Mouse (Mus musculus): ENCODE data around the gene Prdx1. TPM values are rescaled to one million over a fixed set of nuclear protein-coding genes. Genes with fewer than 3 reads are reported as not detected.

The Prdx1 gene
- total and polyA plus RNA-seq, 2 experiments from 2014 or later, result 207 to 546 TPM

DNA sequence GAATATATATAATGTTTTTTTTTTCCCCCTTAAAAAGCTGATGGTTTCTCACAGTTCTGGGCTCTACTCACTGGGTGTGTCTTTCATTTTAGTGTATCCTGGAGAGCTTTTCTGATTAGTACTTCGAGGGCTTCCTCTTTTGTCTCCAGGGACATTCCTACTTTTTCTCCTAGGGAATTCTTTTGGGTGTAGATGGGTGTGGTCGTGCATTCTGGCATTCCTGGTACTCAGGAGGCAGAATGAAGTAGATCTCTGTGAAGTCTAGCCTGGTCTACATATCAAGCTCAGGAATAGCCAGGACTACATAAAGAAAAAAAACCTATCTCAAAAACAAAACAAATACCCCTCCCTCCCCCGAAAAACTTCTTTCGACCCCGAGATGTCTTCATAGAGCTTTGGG, 40.1 kb downstream of the Prdx1 start:
- TF ChIP-seq CTCF (IDR thresholded peaks at IDR 0.05), result no peak
- ATAC-seq (ENCODE audit: low FRiP score) (no peak), DNase-seq (ENCODE audit: low spot score) (no peak)
- Histone ChIP-seq H3K9ac (replicated peaks; ENCODE audit: low read length, poor library complexity, severe bottlenecking) (no peak overlapping the region), H3K4me1 (ENCODE audit: insufficient read depth, low read length) (no peaks in the 10 kb centered on the region), H3K4me3 (ENCODE audit: low read depth, low read length) (no peak overlapping the region), H3K9me3 (ENCODE audit: low read length) (no peaks in the 10 kb centered on the region), H3K36me3 (ENCODE audit: insufficient read depth, low read length) (no peaks in the 10 kb centered on the region), H3K27me3 (ENCODE audit: insufficient read depth, low read length) (no peaks in the 10 kb centered on the region), H3K27ac (ENCODE audit: low read depth, low read length) (no peak overlapping the region), H3K4me2 (ENCODE audit: low read depth, low read length, poor library complexity, severe bottlenecking) (no peak overlapping the region)
- 89% methylated on average over 5 of the region's 5 CpGs for WGBS

DNA sequence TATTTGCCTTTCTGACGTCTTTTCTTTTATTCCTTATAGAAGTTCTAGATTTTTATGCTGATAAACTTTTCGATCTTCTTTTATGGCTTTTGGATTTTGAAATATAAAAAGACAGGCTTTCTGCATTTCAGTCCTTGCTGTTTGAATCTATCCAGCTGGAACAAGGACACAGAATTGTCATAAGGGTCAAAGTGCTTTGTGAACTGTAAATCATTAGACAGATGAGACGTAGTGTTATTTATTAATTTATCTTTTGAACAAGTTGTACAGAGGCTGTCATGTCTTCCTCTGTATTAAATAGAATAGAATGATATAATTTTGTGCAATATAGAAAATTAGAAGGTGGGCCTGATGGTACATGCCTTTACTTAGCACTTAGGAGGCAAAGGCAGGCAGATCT, 42.1 kb downstream of the Prdx1 start:
- H3K4me3 ChIP-seq (ENCODE audit: low read depth, low read length), result no peak overlapping the region
- H3K9ac ChIP-seq (replicated peaks; ENCODE audit: low read length, poor library complexity, severe bottlenecking), result no peak overlapping the region
- ATAC-seq (ENCODE audit: low FRiP score) (no peak), DNase-seq (ENCODE audit: low spot score) (no peak)
- H3K27ac ChIP-seq (ENCODE audit: low read depth, low read length), result no peak overlapping the region
- H3K27me3 ChIP-seq (ENCODE audit: insufficient read depth, low read length), result no peaks in the 10 kb centered on the region
- H3K4me1 ChIP-seq (ENCODE audit: insufficient read depth, low read length), result no peaks in the 10 kb centered on the region
- H3K36me3 ChIP-seq (ENCODE audit: insufficient read depth, low read length), result no peaks in the 10 kb centered on the region
- H3K4me2 ChIP-seq (ENCODE audit: low read depth, low read length, poor library complexity, severe bottlenecking), result no peak overlapping the region
- 85% methylated on average over 3 of the region's 3 CpGs for WGBS
- no peak for TF ChIP-seq CTCF (IDR thresholded peaks at IDR 0.05)
- no peaks in the 10 kb centered on the region for H3K9me3 ChIP-seq (ENCODE audit: low read length)

DNA sequence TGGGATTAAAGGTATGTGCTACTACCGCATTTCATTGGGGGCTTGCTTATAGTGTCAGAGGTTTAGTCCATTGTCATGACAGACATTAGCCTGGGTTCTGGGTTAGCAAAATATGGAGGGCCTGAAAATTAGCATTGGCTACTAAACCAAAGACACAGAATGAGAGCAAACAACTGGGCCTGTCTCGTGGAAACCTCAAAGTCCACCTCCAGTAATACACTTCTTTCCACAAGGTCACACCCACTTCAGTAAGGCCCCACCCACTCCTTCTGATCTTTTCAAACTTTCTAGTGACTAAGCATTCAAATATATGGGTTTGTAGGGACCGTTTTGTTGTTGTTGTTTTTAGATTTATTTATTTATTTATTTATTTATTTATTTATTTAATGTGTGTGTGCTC, 44.2 kb downstream of the Prdx1 start:
- no peak overlapping the region for H3K4me2 ChIP-seq (ENCODE audit: low read depth, low read length, poor library complexity, severe bottlenecking)
- H3K27me3 ChIP-seq (ENCODE audit: insufficient read depth, low read length), result no peaks in the 10 kb centered on the region
- no peaks in the 10 kb centered on the region for H3K9me3 ChIP-seq (ENCODE audit: low read length)
- H3K36me3 ChIP-seq (ENCODE audit: insufficient read depth, low read length), result no peaks in the 10 kb centered on the region
- no peak overlapping the region for H3K4me3 ChIP-seq (ENCODE audit: low read depth, low read length)
- H3K4me1 ChIP-seq (ENCODE audit: insufficient read depth, low read length), result no peaks in the 10 kb centered on the region
- no peak overlapping the region for H3K27ac ChIP-seq (ENCODE audit: low read depth, low read length)
- ATAC-seq (ENCODE audit: low FRiP score) (no peak), DNase-seq (ENCODE audit: low spot score) (no peak)
- H3K9ac ChIP-seq (replicated peaks; ENCODE audit: low read length, poor library complexity, severe bottlenecking), result no peak overlapping the region
- WGBS, result 94% methylated on average over 3 of the region's 3 CpGs
- TF ChIP-seq CTCF (IDR thresholded peaks at IDR 0.05), result no peak

DNA sequence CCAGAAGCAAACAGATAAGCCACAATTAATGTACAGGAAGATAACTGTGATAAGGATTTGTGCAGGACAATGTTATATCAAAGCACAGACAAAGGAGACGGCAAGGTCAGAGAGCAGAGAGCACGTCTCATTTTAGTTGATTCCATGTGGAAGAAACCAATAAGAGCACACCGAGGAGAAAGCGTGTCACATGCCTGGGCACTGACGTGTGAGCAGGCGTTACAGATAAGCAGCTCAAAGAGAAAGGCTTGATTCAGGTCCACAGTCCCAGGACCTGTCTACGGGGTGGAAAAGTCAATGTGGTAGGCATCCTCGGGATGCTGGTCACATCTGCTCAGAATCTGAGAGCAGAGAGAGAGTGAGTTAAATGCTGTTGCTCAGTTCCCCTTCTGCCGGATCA, 45.7 kb downstream of the Prdx1 start:
- Histone ChIP-seq H3K9ac (replicated peaks; ENCODE audit: low read length, poor library complexity, severe bottlenecking) (no peak overlapping the region), H3K9me3 (ENCODE audit: low read length) (no peaks in the 10 kb centered on the region), H3K27me3 (ENCODE audit: insufficient read depth, low read length) (no peaks in the 10 kb centered on the region), H3K4me1 (ENCODE audit: insufficient read depth, low read length) (no peaks in the 10 kb centered on the region), H3K4me2 (ENCODE audit: low read depth, low read length, poor library complexity, severe bottlenecking) (no peak overlapping the region), H3K27ac (ENCODE audit: low read depth, low read length) (no peak overlapping the region), H3K4me3 (ENCODE audit: low read depth, low read length) (no peak overlapping the region), H3K36me3 (ENCODE audit: insufficient read depth, low read length) (no peaks in the 10 kb centered on the region)
- no peak for TF ChIP-seq CTCF (IDR thresholded peaks at IDR 0.05)
- WGBS, result 85% methylated on average over 9 of the region's 9 CpGs
- ATAC-seq (ENCODE audit: low FRiP score), result no peak
- no peak for DNase-seq (ENCODE audit: low spot score)

DNA sequence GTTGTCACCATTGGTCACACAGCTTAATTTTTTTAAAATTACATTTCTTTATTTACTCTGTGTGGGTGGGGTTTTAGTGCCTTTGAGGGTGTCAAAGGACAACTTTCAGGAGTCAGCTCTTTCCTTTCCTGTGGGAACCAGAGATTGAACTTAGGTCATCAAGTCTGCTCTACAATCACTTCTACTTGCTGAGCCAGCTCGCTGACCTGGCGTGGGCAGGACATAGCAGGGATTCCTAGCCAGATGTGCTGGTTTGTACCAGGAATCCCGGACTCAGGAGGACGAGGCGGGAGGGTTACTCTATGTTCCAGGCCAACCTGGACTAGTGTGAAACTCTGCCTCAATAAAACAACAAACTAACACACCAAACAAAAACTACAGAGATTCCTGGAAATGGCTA, 47.0 kb downstream of the Prdx1 start:
- H3K36me3 ChIP-seq (ENCODE audit: insufficient read depth, low read length), result no peaks in the 10 kb centered on the region
- no peak overlapping the region for H3K9ac ChIP-seq (replicated peaks; ENCODE audit: low read length, poor library complexity, severe bottlenecking)
- ATAC-seq (ENCODE audit: low FRiP score) (no peak), DNase-seq (ENCODE audit: low spot score) (no peak)
- H3K27ac ChIP-seq (ENCODE audit: low read depth, low read length), result no peak overlapping the region
- no peaks in the 10 kb centered on the region for H3K27me3 ChIP-seq (ENCODE audit: insufficient read depth, low read length)
- no peak overlapping the region for H3K4me2 ChIP-seq (ENCODE audit: low read depth, low read length, poor library complexity, severe bottlenecking)
- no peak for TF ChIP-seq CTCF (IDR thresholded peaks at IDR 0.05)
- 82% methylated on average over 5 of the region's 5 CpGs for WGBS
- no peak overlapping the region for H3K4me3 ChIP-seq (ENCODE audit: low read depth, low read length)
- no peaks in the 10 kb centered on the region for H3K4me1 ChIP-seq (ENCODE audit: insufficient read depth, low read length)
- H3K9me3 ChIP-seq (ENCODE audit: low read length), result no peaks in the 10 kb centered on the region

DNA sequence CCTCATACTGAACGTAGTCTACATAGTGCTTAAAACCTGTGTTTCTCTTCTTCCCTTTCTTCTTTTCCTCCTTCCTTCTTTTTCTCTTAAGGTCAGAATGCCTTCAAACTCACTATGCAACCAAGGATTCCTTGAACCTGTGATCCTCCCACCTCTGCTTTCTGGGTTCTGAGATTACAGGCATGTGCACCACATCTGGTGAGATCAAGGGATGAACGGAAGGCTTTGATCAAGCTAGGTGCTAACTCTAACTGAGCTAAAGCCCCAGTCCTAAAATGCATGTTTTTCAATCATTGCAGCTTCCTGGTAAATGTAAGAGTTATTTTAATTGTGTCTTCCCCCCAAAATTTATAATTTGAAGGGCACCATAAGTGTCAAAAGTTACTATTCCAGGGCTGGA, 49.7 kb downstream of the Prdx1 start:
- WGBS, result 96% methylated on average over 2 of the region's 2 CpGs
- no peak overlapping the region for H3K9ac ChIP-seq (replicated peaks; ENCODE audit: low read length, poor library complexity, severe bottlenecking)
- DNase-seq (ENCODE audit: low spot score) (no peak), ATAC-seq (ENCODE audit: low FRiP score) (no peak)
- no peaks in the 10 kb centered on the region for H3K9me3 ChIP-seq (ENCODE audit: low read length)
- no peak overlapping the region for H3K27ac ChIP-seq (ENCODE audit: low read depth, low read length)
- H3K36me3 ChIP-seq (ENCODE audit: insufficient read depth, low read length), result no peaks in the 10 kb centered on the region
- no peak overlapping the region for H3K4me3 ChIP-seq (ENCODE audit: low read depth, low read length)
- no peak overlapping the region for H3K4me2 ChIP-seq (ENCODE audit: low read depth, low read length, poor library complexity, severe bottlenecking)
- no peak for TF ChIP-seq CTCF (IDR thresholded peaks at IDR 0.05)
- H3K4me1 ChIP-seq (ENCODE audit: insufficient read depth, low read length), result no peaks in the 10 kb centered on the region
- no peaks in the 10 kb centered on the region for H3K27me3 ChIP-seq (ENCODE audit: insufficient read depth, low read length)
